ENCODE assay signal across 22 mouse cellular contexts in genomic region chr19:10676656-10677055, GRCm38 (mm10). TPM values are rescaled to one million over a fixed set of nuclear protein-coding genes. Genes with fewer than 3 reads are reported as not detected.
"Had no signal": no experiment of that assay in that cellular context is flagged by ENCODE, and none has a peak within 500 bp of the region (broad histone marks: within the 10 kb centered on the region; RNA-seq: fewer than 3 reads in every experiment).

No protein-coding gene starts in this region.

- H3K36me3 ChIP-seq: kidney, embryonic 15.5 days; limb, embryonic 10.5 days; limb, embryonic 13.5 days; liver, embryonic 12.5 days; liver, embryonic 15.5 days; lung, embryonic 15.5 days; midbrain, embryonic 10.5 days; midbrain, embryonic 13.5 days; neural tube, embryonic 13.5 days; stomach, embryonic 15.5 days had no signal

- ATAC-seq: liver, embryonic 12.5 days; midbrain, embryonic 13.5 days; midbrain, embryonic 16.5 days had no signal

- DNase-seq: kidney, postnatal 10 days; liver; lung, adult 18-20 months; lung, postnatal 10 days; lung, postnatal 36 days; retina, postnatal 1 day; right cerebral cortex, postnatal 25 days; spleen, adult 18-20 months; thymus, adult 18-20 months had no signal

- H3K9ac ChIP-seq: kidney, embryonic 15.5 days; limb, embryonic 13.5 days; liver, embryonic 12.5 days; liver, embryonic 15.5 days; lung, embryonic 15.5 days; midbrain, embryonic 13.5 days; neural tube, embryonic 13.5 days; stomach, embryonic 15.5 days had no signal

- H3K9me3 ChIP-seq: kidney, embryonic 15.5 days; limb, embryonic 10.5 days; limb, embryonic 13.5 days; liver, embryonic 12.5 days; liver, embryonic 15.5 days; lung, embryonic 15.5 days; megakaryocyte, embryonic 14.5 days; midbrain, embryonic 10.5 days; midbrain, embryonic 13.5 days; neural tube, embryonic 13.5 days; stomach, embryonic 15.5 days had no signal

- H3K27me3 ChIP-seq: limb, embryonic 13.5 days; liver, embryonic 15.5 days; lung, embryonic 15.5 days; midbrain, embryonic 13.5 days; neural tube, embryonic 13.5 days; stomach, embryonic 15.5 days had no signal

- H3K4me1 ChIP-seq: limb, embryonic 10.5 days; lung, embryonic 15.5 days; midbrain, embryonic 10.5 days; midbrain, embryonic 13.5 days; stomach, embryonic 15.5 days had no signal

- H3K27ac ChIP-seq: kidney, embryonic 15.5 days; limb, embryonic 10.5 days; limb, embryonic 13.5 days; liver, embryonic 12.5 days; liver, embryonic 15.5 days; lung, embryonic 15.5 days; midbrain, embryonic 10.5 days; midbrain, embryonic 13.5 days; neural tube, embryonic 13.5 days; stomach, embryonic 15.5 days had no signal

- H3K4me3 ChIP-seq: kidney, embryonic 15.5 days; limb, embryonic 10.5 days; limb, embryonic 13.5 days; liver, embryonic 12.5 days; liver, embryonic 15.5 days; lung, embryonic 15.5 days; megakaryocyte, embryonic 14.5 days; midbrain, embryonic 10.5 days; midbrain, embryonic 13.5 days; myocyte; neural tube, embryonic 13.5 days; stomach, embryonic 15.5 days had no signal

- H3K4me2 ChIP-seq: kidney, embryonic 15.5 days; limb, embryonic 13.5 days; liver, embryonic 12.5 days; liver, embryonic 15.5 days; lung, embryonic 15.5 days; midbrain, embryonic 13.5 days; neural tube, embryonic 13.5 days; stomach, embryonic 15.5 days had no signal

RNA-seq across cellular contexts. Expression of gene Pga5, which starts 1.2 kb away (rescaled TPM):
- polyA plus RNA-seq: kidney, embryonic 15.5 days; limb, embryonic 10.5 days; liver, embryonic 15.5 days; lung, embryonic 15.5 days; midbrain, embryonic 10.5 days; midbrain, embryonic 13.5 days; midbrain, embryonic 16.5 days; neural tube, embryonic 13.5 days had no signal
